Mouse (Mus musculus) layer of hippocampus, postnatal 14 days (tissue): ENCODE measurements at regions not wholly inside any gene's neighbourhood (a gene's known extent, or its start where the extent isn't known, plus 50 kb on each side); places are given as distances from the start of the nearest gene placed in this dataset.

Source experiments
- DNase-seq, 2 experiments: peaks; one replicate each; pipeline ENCODE4 v3.0.0; 2021 to 2022; ENCODE audit warnings: low spot score in 2 of 2, mixed read lengths in 1 of 2

- no peak for DNase-seq
These were observed 72.0 kb upstream of the Samt3 start for GRCm38 (mm10) chrX:85971973-85972372.

- peak in 1 of 2 experiments; percentile 1 for DNase-seq
These were observed 62.9 kb upstream of the Samt3 start for GRCm38 (mm10) chrX:85981051-85981450.
